Mouse (Mus musculus) limb, embryonic 14.5 days (tissue): Measurements from ENCODE around the gene Arhgef28. TPM values are rescaled to one million over a fixed set of nuclear protein-coding genes. Genes with fewer than 3 reads are reported as not detected.
"Not testable (repeated sequence)": the region's sequence is repeated elsewhere in the genome, so short reads cannot be mapped to it uniquely, and the experiment has no call there.

Experiments used
- ATAC-seq: fragments of 200-750 bp; cut with Nextera tagmentation; 2 replicates; pipeline ENCODE4 v1.8.0; 2017; ENCODE audit warnings: low read depth, moderate number of reproducible peaks, moderate TSS enrichment; ENCODE audit not compliant: low FRiP score
- DNase-seq: peaks from one replicate; pipeline ENCODE4 v3.0.0-alpha.2; 2015; ENCODE audit warnings: low spot score
- H3K27ac ChIP-seq: fragments of 300-500 bp; sonication (generic); replicated peaks from 2 replicates; pipeline ENCODE4 v1.5.1; 2014; ENCODE audit warnings: low read depth, mild to moderate bottlenecking, low read length, moderate library complexity, mixed read lengths
- H3K27me3 ChIP-seq: fragments of 300-500 bp; sonication (generic); 2 replicates; pipeline ENCODE4 v1.6.1; 2014; ENCODE audit warnings: low read length, mixed read lengths; ENCODE audit not compliant: control insufficient read depth, insufficient read depth
- H3K36me3 ChIP-seq: fragments of 300-500 bp; sonication (generic); 2 replicates; pipeline ENCODE4 v1.6.1; 2014; ENCODE audit warnings: mild to moderate bottlenecking, low read length, moderate library complexity, mixed read lengths; ENCODE audit not compliant: control insufficient read depth, insufficient read depth
- H3K4me1 ChIP-seq: fragments of 300-500 bp; sonication (generic); 2 replicates; pipeline ENCODE4 v1.6.1; 2014; ENCODE audit warnings: antibody characterized with exemption, low read length, mixed read lengths; ENCODE audit not compliant: control insufficient read depth, insufficient read depth
- H3K4me2 ChIP-seq: fragments of 300-500 bp; sonication (generic); replicated peaks from 2 replicates; pipeline ENCODE4 v1.6.1; 2014; ENCODE audit warnings: low read depth, mild to moderate bottlenecking, low read length, moderate library complexity; ENCODE audit not compliant: severe bottlenecking
- H3K4me3 ChIP-seq: fragments of 300-500 bp; sonication (generic); replicated peaks from 2 replicates; pipeline ENCODE4 v1.5.1; 2014; ENCODE audit warnings: low read length
- H3K9ac ChIP-seq: fragments of 300-500 bp; sonication (generic); 2 replicates; pipeline ENCODE4 v1.6.1; 2014; ENCODE audit warnings: mild to moderate bottlenecking, low read depth, low read length, moderate library complexity; ENCODE audit not compliant: severe bottlenecking
- H3K9me3 ChIP-seq: fragments of 300-500 bp; sonication (generic); 2 replicates; pipeline ENCODE4 v1.6.1; 2016; ENCODE audit warnings: low read length; ENCODE audit not compliant: control insufficient read depth
- POLR2A ChIP-seq: fragments of 200-500 bp; IDR thresholded peaks from 2 replicates; pipeline ENCODE4 v1.8.0; 2012; ENCODE audit warnings: inconsistent platforms, mild to moderate bottlenecking, moderate library complexity, borderline replicate concordance; ENCODE audit not compliant: insufficient read depth, insufficient read length; ENCODE audit errors: extremely low read depth
- WGBS: fragments of 180-500 bp; shearing (Covaris S2); extraction: QIAGEN DNeasy Blood & Tissue Kit; methylation state at CpG from one replicate; pipeline ENCODE4 v1.1.7; 2014; 5-methylcytosine and 5-hydroxymethylcytosine counted together
- polyA plus RNA-seq, 2 experiments: library from polyadenylated mRNA; depleted of rRNA in 1 of 2; stranded (reverse) in 1 of 2; unstranded in 1 of 2; fragments of >200 nt; fragmentation: Nextera tagmentation in 1 of 2; extraction: Ambion mirVana in 1 of 2; gene quantifications; 2 replicates each; pipeline versions ENCODE4 v1.2.1 to v1.2.3; 2012 to 2014

The Arhgef28 gene
- polyA plus RNA-seq, 2 experiments, result 8.1 to 12.9 TPM

DNA sequence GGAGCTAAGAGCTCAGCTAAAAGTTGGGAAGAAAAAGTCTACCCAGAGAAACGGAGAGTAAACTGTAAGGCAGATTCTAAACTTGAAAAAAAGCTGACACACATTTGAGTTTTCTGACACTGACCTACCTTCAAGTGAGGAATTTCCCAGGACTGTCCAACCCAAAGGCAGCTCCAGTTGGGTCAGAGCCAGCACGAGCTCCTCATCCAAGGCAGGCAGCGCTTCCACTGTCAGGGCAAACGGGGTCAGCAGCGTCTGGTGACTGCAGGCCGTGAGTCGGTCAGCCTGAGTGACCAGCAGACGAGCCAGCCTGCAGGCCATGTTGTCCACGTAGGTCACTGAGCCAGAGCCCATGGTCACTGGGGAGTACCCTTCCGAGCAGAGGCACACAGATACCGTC, 131.4 kb downstream of the Arhgef28 start:
- no peak overlapping the region for H3K4me3 ChIP-seq
- H3K36me3 ChIP-seq, result no peaks in the 10 kb centered on the region
- peaks cover 5% of the 10 kb centered on the region for H3K4me1 ChIP-seq
- DNase-seq (no peak), ATAC-seq (no peak)
- no peaks in the 10 kb centered on the region for H3K9me3 ChIP-seq
- H3K27ac ChIP-seq, result no peak overlapping the region
- no peak overlapping the region for H3K9ac ChIP-seq
- TF ChIP-seq POLR2A, result no peak
- H3K4me2 ChIP-seq, result no peak overlapping the region
- WGBS, result 72% methylated on average over 11 of the region's 11 CpGs
- H3K27me3 ChIP-seq, result no peaks in the 10 kb centered on the region

DNA sequence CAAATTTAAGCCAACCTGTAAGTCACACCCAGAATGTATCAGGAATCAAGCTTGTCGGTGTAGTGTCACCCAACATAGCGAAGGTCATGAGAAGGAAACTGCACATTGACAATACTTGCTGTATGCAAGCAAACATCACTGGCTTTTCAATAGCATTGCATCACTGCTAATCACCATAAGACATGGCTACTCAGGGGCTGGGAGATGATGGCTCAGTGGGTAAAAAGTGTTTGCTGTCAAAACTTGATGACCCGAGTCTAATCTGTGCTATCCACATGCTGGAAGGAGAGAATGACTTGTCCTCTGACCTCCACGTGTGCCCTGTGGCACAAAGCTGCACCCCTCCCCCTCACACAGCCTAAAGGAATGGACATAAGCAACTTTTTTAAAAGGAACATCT, 133.0 kb downstream of the Arhgef28 start:
- DNase-seq, result no peak
- no peak for TF ChIP-seq POLR2A
- no peaks in the 10 kb centered on the region for H3K9me3 ChIP-seq
- H3K36me3 ChIP-seq, result no peaks in the 10 kb centered on the region
- 84% methylated on average over 4 of the region's 4 CpGs for WGBS
- no peaks in the 10 kb centered on the region for H3K4me1 ChIP-seq
- H3K27me3 ChIP-seq, result no peaks in the 10 kb centered on the region
- no peak overlapping the region for H3K9ac ChIP-seq
- H3K4me3 ChIP-seq, result no peak overlapping the region
- no peak for ATAC-seq
- no peak overlapping the region for H3K4me2 ChIP-seq
- H3K27ac ChIP-seq, result no peak overlapping the region

DNA sequence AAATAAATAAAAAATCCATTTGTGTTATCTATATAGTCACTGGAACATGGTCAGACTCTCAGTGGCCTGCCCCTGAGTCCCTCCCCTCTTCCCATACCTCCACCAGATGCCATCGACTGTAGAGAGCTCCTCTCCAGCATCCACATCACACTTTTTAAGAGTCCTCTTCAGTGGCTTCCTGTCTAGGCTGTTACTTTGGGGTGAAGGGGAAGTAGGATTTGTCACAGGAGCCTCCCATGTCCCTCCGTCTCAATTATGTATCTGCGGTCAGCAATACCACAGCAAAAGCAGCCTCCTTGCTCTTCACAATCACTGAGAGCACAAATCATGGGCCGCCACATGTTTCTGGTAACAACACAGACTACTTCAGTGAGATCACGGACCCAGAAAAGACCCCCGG, 135.8 kb downstream of the Arhgef28 start:
- Histone ChIP-seq H3K4me1 (no peaks in the 10 kb centered on the region), H3K9me3 (no peaks in the 10 kb centered on the region), H3K27ac (no peak overlapping the region), H3K36me3 (no peaks in the 10 kb centered on the region), H3K4me2 (no peak overlapping the region), H3K9ac (no peak overlapping the region), H3K4me3 (no peak overlapping the region), H3K27me3 (no peaks in the 10 kb centered on the region)
- DNase-seq, result no peak
- TF ChIP-seq POLR2A, result no peak
- no peak for ATAC-seq
- WGBS, result 92% methylated on average over 6 of the region's 6 CpGs

DNA sequence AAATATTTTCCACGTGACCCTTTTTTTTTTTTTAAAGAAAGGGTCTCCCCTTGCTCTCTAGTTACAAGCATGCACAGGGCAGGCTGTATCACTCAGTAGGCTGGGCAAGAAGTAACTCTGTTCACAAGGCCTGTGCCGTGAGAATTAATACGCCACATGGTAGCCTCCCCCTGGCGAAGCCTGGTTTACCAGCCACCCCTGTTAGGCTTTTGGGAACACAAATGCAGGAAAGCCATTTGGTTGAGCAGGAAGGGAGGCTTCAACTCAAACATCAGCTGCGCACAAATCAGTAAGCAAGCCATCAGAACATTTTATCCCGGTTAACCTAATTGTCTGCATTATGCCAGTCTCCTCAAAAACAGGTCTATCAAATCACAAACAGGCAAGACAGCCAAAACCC, 136.6 kb downstream of the Arhgef28 start:
- H3K4me3 ChIP-seq, result no peak overlapping the region
- H3K9ac ChIP-seq, result no peak overlapping the region
- no peaks in the 10 kb centered on the region for H3K9me3 ChIP-seq
- no peaks in the 10 kb centered on the region for H3K27me3 ChIP-seq
- no peak overlapping the region for H3K27ac ChIP-seq
- no peak for TF ChIP-seq POLR2A
- ATAC-seq (no peak), DNase-seq (no peak)
- H3K4me2 ChIP-seq, result no peak overlapping the region
- H3K36me3 ChIP-seq, result no peaks in the 10 kb centered on the region
- no peaks in the 10 kb centered on the region for H3K4me1 ChIP-seq
- WGBS, result 89% methylated on average over 6 of the region's 6 CpGs

DNA sequence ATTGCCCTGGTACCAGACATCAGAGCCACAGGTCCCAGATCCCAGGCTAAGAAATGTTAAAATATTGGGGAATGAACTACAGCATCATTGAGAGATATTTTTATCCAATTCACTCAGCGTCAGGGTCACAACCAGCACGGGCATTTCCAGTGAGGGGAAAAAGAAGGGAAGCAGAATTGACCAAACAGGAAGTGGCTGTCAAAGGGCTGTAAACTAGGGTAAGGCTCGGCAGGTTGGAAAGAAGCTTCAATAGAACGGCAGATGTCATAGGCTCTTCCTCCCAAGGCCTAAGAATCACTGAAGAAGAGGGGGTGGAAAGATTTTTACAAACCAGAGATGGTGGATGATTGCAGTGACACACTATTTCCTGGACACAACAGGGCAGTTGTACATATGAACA, 143.4 kb downstream of the Arhgef28 start:
- Histone ChIP-seq H3K9me3 (no peaks in the 10 kb centered on the region), H3K27me3 (no peaks in the 10 kb centered on the region), H3K4me3 (no peak overlapping the region), H3K4me2 (no peak overlapping the region), H3K9ac (no peak overlapping the region), H3K4me1 (no peaks in the 10 kb centered on the region), H3K27ac (no peak overlapping the region), H3K36me3 (no peaks in the 10 kb centered on the region)
- ATAC-seq (no peak), DNase-seq (no peak)
- TF ChIP-seq POLR2A, result no peak
- WGBS, result 33% methylated on average over 4 of the region's 4 CpGs

DNA sequence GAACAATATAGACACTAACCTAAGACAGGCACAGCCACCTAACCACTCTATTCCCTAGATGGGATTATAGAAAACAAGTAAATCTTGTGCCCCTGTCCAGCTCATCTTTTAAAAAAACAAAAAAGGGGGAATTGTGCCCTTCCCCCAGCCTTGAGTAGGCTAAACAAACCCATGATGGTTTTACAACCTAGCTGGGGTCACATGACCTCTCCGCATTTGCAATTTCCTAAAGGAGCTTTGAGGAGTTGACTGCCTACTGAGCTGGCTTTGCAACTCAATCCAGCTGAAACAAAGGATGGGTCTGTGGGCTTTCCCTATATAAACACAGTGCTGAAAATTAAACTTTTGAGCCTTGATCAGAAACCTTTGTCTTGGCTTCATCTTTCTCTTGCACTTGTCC, 146.1 kb downstream of the Arhgef28 start:
- not testable (repeated sequence) for H3K4me2 ChIP-seq, H3K36me3 ChIP-seq, H3K27me3 ChIP-seq, H3K9ac ChIP-seq, H3K4me1 ChIP-seq, H3K9me3 ChIP-seq, H3K4me3 ChIP-seq, H3K27ac ChIP-seq, DNase-seq, ATAC-seq
- WGBS, result 79% methylated on average over 1 of the region's 1 CpGs
